Mouse (Mus musculus) neural tube, embryonic 14.5 days (tissue): ENCODE measurements around the gene Gm13128. TPM values are rescaled to one million over a fixed set of nuclear protein-coding genes. Genes with fewer than 3 reads are reported as not detected.
"Not testable (repeated sequence)": the region's sequence is repeated elsewhere in the genome, so short reads cannot be mapped to it uniquely, and the experiment has no call there.

ENCODE experiments used
- ATAC-seq: fragments of 200-750 bp; cut with Nextera tagmentation; 2 replicates; pipeline ENCODE4 v1.8.0; 2017; ENCODE audit warnings: low read depth, mild to moderate bottlenecking, moderate TSS enrichment, moderate library complexity
- H3K27ac ChIP-seq: fragments of 300-500 bp; sonication (generic); 2 replicates; pipeline ENCODE4 v1.5.1; 2014; ENCODE audit warnings: low read depth, mild to moderate bottlenecking, control low read depth, low read length, moderate library complexity, mixed read lengths
- H3K27me3 ChIP-seq: fragments of 300-500 bp; sonication (generic); 2 replicates; pipeline ENCODE4 v1.6.1; 2014; ENCODE audit warnings: low read length; ENCODE audit not compliant: control insufficient read depth, insufficient read depth
- H3K36me3 ChIP-seq: fragments of 300-500 bp; sonication (generic); 2 replicates; pipeline ENCODE4 v1.6.1; 2014; ENCODE audit warnings: low read length, mixed read lengths; ENCODE audit not compliant: control insufficient read depth, insufficient read depth
- H3K4me1 ChIP-seq: fragments of 300-500 bp; sonication (generic); 2 replicates; pipeline ENCODE4 v1.6.1; 2014; ENCODE audit warnings: low read length; ENCODE audit not compliant: control insufficient read depth, insufficient read depth
- H3K4me2 ChIP-seq: fragments of 300-500 bp; sonication (generic); 2 replicates; pipeline ENCODE4 v1.6.1; 2014; ENCODE audit warnings: mild to moderate bottlenecking, low read depth, low read length, control low read depth
- H3K4me3 ChIP-seq: fragments of 300-500 bp; sonication (generic); 2 replicates; pipeline ENCODE4 v1.5.1; 2014; ENCODE audit warnings: low read depth, low read length, control low read depth, mixed read lengths
- H3K9ac ChIP-seq: fragments of 300-500 bp; sonication (generic); replicated peaks from 2 replicates; pipeline ENCODE4 v1.6.1; 2014; ENCODE audit warnings: low read depth, mild to moderate bottlenecking, control low read depth, low read length, mixed read lengths
- H3K9me3 ChIP-seq: fragments of 300-500 bp; sonication (generic); 2 replicates; pipeline ENCODE4 v1.6.1; 2016; ENCODE audit warnings: low read length; ENCODE audit not compliant: control insufficient read depth
- WGBS: fragments of 180-500 bp; shearing (Covaris S2); extraction: QIAGEN DNeasy Blood & Tissue Kit; methylation state at CpG from one replicate; pipeline ENCODE4 v1.1.7; 2014; 5-methylcytosine and 5-hydroxymethylcytosine counted together
- polyA plus RNA-seq: library from polyadenylated mRNA; unstranded; fragments of >200 nt; fragmentation: Nextera tagmentation; extraction: Ambion mirVana; gene quantifications from 2 replicates; pipeline ENCODE4 v1.2.1, GENCODE M21; 2014

Gm13128 gene
- polyA plus RNA-seq: not detected in 2 replicates

DNA sequence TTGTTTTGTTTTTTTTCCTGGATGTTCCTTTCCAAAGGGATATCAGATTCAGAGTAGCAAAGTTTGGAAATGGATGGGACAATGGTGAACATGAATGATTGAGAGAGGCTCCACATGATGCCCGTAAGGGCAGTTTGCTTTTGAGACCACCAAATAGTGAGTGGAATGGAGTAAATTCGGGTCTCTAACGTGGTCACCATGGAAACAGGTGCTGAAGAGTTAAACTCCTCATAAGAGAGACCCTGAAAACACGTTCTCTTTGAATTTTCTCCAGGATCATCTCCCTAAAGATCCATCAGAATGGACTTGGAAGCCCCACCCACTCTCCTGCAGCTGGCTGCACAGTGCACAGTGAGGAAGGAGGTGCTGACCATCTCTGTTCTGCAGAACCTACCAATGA is at the start of gene Gm13128:
Gene Gm13128, plus strand, starts transcription at position 301 of the 400 bp plus-strand sequence.
- H3K27ac ChIP-seq, H3K4me3 ChIP-seq, ATAC-seq, H3K4me1 ChIP-seq, H3K9ac ChIP-seq, H3K4me2 ChIP-seq, H3K36me3 ChIP-seq, H3K9me3 ChIP-seq, H3K27me3 ChIP-seq: not testable (repeated sequence)
- WGBS: 55% methylated on average over 4 of the region's 4 CpGs

DNA sequence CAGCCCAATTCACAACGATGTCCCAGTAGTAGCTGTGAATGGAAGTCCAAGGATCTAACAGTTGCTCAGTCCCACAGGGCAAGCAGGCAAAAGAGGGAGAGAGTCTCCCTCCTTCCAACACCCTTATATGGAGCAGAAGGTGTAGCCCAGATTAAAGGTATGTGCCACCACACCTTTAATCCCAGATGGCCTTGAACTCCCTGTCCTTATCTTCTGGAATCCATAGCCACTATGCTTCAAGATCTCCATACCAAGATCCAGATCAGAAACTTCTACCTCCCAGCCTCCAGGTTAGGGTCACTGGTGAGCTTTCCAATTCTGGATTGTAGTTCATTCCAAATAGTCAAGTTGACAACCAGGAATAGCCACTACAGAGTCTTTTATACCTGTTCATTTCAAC is 49.7 kb upstream of the Gm13128 start, which contains the start of gene Pramel5:
Gene Pramel5, minus strand, starts transcription at position 101 of the 400 bp plus-strand sequence.
- H3K36me3 ChIP-seq, H3K9ac ChIP-seq, H3K27me3 ChIP-seq, H3K4me1 ChIP-seq, H3K4me3 ChIP-seq, H3K4me2 ChIP-seq, H3K9me3 ChIP-seq, H3K27ac ChIP-seq, ATAC-seq: not testable (repeated sequence)
- WGBS: 80% methylated on average over 1 of the region's 1 CpGs

DNA sequence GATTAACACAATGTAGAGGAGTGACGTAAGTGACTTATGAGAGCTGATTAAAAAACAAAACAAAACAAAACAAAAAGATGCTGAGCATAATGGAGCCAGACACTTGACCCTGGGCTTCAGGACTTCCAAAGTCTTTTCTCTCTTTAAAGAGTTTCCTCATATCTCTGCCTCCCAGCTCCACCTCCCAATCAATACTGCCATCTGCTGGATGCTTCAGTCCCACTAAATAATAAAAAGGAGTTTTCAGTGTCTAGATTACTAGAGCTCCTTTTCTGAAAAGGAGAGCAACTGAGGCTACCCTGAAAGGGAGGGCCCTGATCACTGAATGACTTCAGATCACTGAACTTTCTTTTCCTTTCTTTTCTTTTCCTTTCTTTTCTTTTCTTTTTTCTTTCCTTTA is 30.6 kb upstream of the Gm13128 start:
- ATAC-seq, H3K36me3 ChIP-seq, H3K9me3 ChIP-seq, H3K27me3 ChIP-seq, H3K4me1 ChIP-seq, H3K9ac ChIP-seq, H3K4me2 ChIP-seq, H3K4me3 ChIP-seq, H3K27ac ChIP-seq: not testable (repeated sequence)
- WGBS: 63% methylated on average over 1 of the region's 1 CpGs

DNA sequence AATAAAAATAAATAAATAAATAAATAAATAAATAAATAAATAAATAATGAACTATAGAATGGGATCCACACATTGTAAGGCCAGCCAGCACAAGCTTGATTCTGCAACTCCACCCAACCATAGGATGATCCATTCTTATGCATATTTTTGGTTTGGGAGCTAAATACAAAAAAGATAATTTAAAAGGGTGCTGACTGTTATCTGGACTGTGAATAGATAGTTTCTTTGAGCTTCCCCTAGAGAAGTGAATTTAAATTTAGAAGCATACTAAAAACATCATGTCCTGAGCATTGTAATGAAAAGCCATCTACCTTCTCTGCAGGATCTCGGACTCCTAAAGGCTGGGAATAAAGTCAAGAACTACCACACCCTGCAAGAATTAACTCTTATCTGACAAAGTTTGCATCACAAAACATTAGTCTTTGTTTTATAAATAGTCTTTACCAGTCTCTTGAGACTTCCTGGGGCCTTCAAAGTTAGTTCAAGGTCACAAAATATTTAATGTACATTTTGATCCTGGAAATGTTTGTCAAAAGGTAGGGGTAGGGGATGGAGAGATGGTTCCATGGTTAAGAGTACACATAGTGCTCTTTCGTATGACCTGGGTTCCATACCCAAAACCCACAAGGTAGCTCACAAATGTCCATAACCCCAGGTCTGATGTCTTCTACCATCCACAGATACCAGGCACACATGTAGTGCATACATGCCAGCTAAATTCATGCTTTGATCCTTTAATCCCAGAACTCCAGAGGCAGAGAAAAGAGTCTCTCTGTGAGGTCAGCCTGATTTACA is 17.2 kb upstream of the Gm13128 start:
- not testable (repeated sequence) for H3K9me3 ChIP-seq, H3K36me3 ChIP-seq, H3K4me2 ChIP-seq, ATAC-seq, H3K4me1 ChIP-seq, H3K9ac ChIP-seq, H3K27ac ChIP-seq, H3K27me3 ChIP-seq, H3K4me3 ChIP-seq
- WGBS: 89% methylated on average over 2 of the region's 2 CpGs

DNA sequence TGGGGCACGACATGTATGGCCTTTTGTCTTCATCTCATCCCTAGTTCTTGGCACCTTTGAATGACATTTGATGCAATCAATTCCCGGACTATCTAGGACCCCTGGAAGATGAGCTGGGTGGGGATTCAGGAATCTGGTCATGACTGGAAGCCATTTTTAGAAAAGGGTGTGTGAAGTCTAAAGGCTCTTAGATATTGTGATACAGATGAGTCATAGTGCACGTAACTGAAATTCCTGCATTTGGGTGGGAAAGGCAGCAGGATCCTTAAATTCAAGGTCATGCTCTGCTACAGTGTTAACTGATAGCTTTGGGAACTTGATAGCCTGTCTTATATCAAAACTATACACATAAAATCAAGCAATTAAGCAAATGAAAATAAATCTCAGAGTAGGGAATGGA is 5.8 kb downstream of the Gm13128 start:
- 94% methylated on average over 2 of the region's 3 CpGs for WGBS
- H3K4me1 ChIP-seq, ATAC-seq, H3K9ac ChIP-seq, H3K27me3 ChIP-seq, H3K36me3 ChIP-seq, H3K27ac ChIP-seq, H3K4me3 ChIP-seq, H3K9me3 ChIP-seq, H3K4me2 ChIP-seq: not testable (repeated sequence)

DNA sequence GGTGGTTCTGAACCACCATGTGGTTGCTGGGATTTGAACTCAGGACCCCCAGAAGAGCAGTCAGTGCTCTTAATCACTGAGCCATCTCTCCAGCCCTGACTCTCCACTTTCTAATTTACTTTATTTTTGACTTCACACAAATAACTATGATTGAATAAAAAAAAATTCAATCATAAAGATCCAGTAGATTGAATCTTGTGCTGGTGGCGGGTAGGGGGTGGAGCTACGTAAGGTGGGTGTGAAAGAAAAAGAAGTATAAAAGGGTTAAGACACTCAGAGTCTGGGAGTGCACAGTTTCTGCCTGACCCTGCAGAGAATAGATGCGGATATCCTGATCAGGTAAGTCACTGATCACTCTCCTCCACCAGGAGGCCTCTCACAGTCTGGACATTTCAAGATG is 27.6 kb downstream of the Gm13128 start, which contains the start of gene Gm13119:
Gene Gm13119, plus strand, starts transcription at position 301 of the 400 bp plus-strand sequence.
- H3K27me3 ChIP-seq, H3K4me3 ChIP-seq, H3K9me3 ChIP-seq, H3K9ac ChIP-seq, H3K4me2 ChIP-seq, H3K4me1 ChIP-seq, H3K27ac ChIP-seq, H3K36me3 ChIP-seq, ATAC-seq: not testable (repeated sequence)
- 91% methylated on average over 3 of the region's 3 CpGs for WGBS

DNA sequence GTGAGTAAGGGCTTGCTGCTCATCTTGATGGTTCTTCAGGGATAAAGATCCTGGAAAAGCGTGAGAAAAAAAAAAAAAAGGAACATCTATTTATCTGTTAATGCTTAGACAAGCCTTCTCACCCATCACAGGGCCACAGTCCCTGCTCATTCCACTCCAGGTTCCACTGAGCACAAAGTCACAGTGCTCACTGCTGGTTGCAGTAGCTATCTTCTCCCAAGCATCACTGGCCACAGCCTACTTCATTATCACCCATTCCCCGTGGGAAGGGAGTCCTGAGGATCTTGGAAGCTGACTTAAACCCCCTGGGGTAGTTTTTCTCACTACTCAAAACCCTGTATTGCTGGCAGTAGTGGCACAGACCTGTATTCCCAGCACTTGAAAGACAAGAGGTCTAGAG is 47.9 kb downstream of the Gm13128 start, which contains the start of gene Pramef20:
Gene Pramef20, minus strand, starts transcription at position 23 of the 400 bp plus-strand sequence.
- H3K27me3 ChIP-seq: no peaks in the 10 kb centered on the region
- H3K9me3 ChIP-seq: no peaks in the 10 kb centered on the region
- H3K9ac ChIP-seq: no peak within 1 kb of the TSS
- H3K4me1 ChIP-seq: no peaks in the 10 kb centered on the region
- H3K4me2 ChIP-seq: no peak within 1 kb of the TSS
- ATAC-seq: no peak
- WGBS: 65% methylated on average over 2 of the region's 2 CpGs
- H3K36me3 ChIP-seq: no peaks in the 10 kb centered on the region
- no peak within 1 kb of the TSS for H3K4me3 ChIP-seq
- no peak within 1 kb of the TSS for H3K27ac ChIP-seq

Other genes starting within 250 kb of the Gm13128 start
- not detected in 2 replicates for gene Gm13102, start 223.8 kb upstream of the Gm13128 start, polyA plus RNA-seq
- gene Oog3, start 167.6 kb upstream of the Gm13128 start, polyA plus RNA-seq: not detected in 2 replicates
- not detected in 2 replicates for gene Oog2, start 139.5 kb upstream of the Gm13128 start, polyA plus RNA-seq
- gene C87977, start 116.9 kb upstream of the Gm13128 start, polyA plus RNA-seq: not detected in 2 replicates
- not detected in 2 replicates for gene Pramel5, start 49.8 kb upstream of the Gm13128 start, polyA plus RNA-seq
- gene Gm13119, start 27.7 kb downstream of the Gm13128 start, polyA plus RNA-seq: not detected in 2 replicates
- gene Pramef20, start 47.7 kb downstream of the Gm13128 start, polyA plus RNA-seq: not detected in 2 replicates
- not detected in 2 replicates for gene Pramef12, start 78.2 kb downstream of the Gm13128 start, polyA plus RNA-seq
- not detected in 2 replicates for gene 1700012P22Rik, start 108.5 kb downstream of the Gm13128 start, polyA plus RNA-seq
- not detected in 2 replicates for gene Gm9944, start 123.1 kb downstream of the Gm13128 start, polyA plus RNA-seq
- gene Aadacl3, start 133.5 kb downstream of the Gm13128 start, polyA plus RNA-seq: not detected in 2 replicates
- not detected in 2 replicates for gene 9430007A20Rik, start 189.6 kb downstream of the Gm13128 start, polyA plus RNA-seq
- not detected in 2 replicates for gene Gm13124, start 234.9 kb downstream of the Gm13128 start, polyA plus RNA-seq